14 mouse cellular contexts compared by ENCODE assay signal in genomic region chr14:19771173-19771572, GRCm38 (mm10). TPM values are rescaled to one million over a fixed set of nuclear protein-coding genes. Genes with fewer than 3 reads are reported as not detected.
A peak's percentile ranks its signal among the peaks of the same experiment; 100 is the strongest.
DNase-seq lines count a peak whose midpoint lies in the region; ATAC-seq and TF ChIP-seq lines count a peak whose summit lies in the region.
"Had no signal": no experiment of that assay in that cellular context is flagged by ENCODE, and none has a peak within 500 bp of the region (broad histone marks: within the 10 kb centered on the region; RNA-seq: fewer than 3 reads in every experiment).

No protein-coding gene starts in this region.

- no peak overlapping the region for H3K9ac ChIP-seq in hindbrain, embryonic 13.5 days
- H3K9ac ChIP-seq in CH12.LX (ENCODE audit: insufficient read depth, low read depth), result no peak overlapping the region
- H3K9ac ChIP-seq in liver, embryonic 16.5 days (ENCODE audit: low read depth, low read length), result no peak overlapping the region
- H3K9ac ChIP-seq: midbrain, embryonic 13.5 days had no signal

- no peak for DNase-seq in hindbrain, embryonic 10.5 days (ENCODE audit: low spot score)
- peak; percentile 61 for DNase-seq in CD4-positive helper T cell, adult 2 months (ENCODE audit: low read depth, low spot score)
- DNase-seq in CH12.LX (ENCODE audit: extremely low read depth), result peak; percentile 34
- DNase-seq in spleen, postnatal 14 days (ENCODE audit: low spot score in 2 of 2), result no peak
- DNase-seq in urinary bladder, adult 2 months (ENCODE audit: low spot score), result no peak
- DNase-seq: cerebellum, postnatal 14 days; gastrocnemius, postnatal 14 days; lung, adult 18-20 months had no signal

- no peaks in the 10 kb centered on the region for H3K27me3 ChIP-seq in hindbrain, embryonic 10.5 days (ENCODE audit: insufficient read depth, poor library complexity, severe bottlenecking)
- H3K27me3 ChIP-seq in hindbrain, embryonic 13.5 days, result 0 out of 2 replicates have a peak, but pooled peaks cover 2% of the 10 kb centered on the region
- no peaks in the 10 kb centered on the region for H3K27me3 ChIP-seq in CH12.LX (replicated peaks)
- H3K27me3 ChIP-seq in liver, embryonic 16.5 days (ENCODE audit: control insufficient read depth, insufficient read depth, low read depth, low read length), result no peaks in the 10 kb centered on the region
- H3K27me3 ChIP-seq: midbrain, embryonic 13.5 days had no signal

- TF ChIP-seq RAD21 in CH12.LX (IDR thresholded peaks at IDR 0.05; ENCODE audit: low read depth, low read length), result no peak

- H3K4me1 ChIP-seq in hindbrain, embryonic 10.5 days (replicated peaks), result peaks cover 58% of the 10 kb centered on the region
- H3K4me1 ChIP-seq in hindbrain, embryonic 13.5 days (replicated peaks), result peaks cover 14% of the 10 kb centered on the region
- H3K4me1 ChIP-seq in CH12.LX (ENCODE audit: control insufficient read depth in 1 of 2, insufficient read depth in 2 of 2), result peaks cover 0 to 21% of the 10 kb centered on the region in 2 experiments; a peak in 2 of 4 replicates
- H3K4me1 ChIP-seq in liver, embryonic 16.5 days (ENCODE audit: control insufficient read depth, low read depth, low read length), result peaks cover 8% of the 10 kb centered on the region

- peaks cover 2% of the 10 kb centered on the region; the same call in 1 of the 2 replicates for H3K9me3 ChIP-seq in hindbrain, embryonic 10.5 days
- 0 out of 2 replicates have a peak, but pooled peaks cover under 1% of the 10 kb centered on the region for H3K9me3 ChIP-seq in hindbrain, embryonic 13.5 days
- H3K9me3 ChIP-seq in CH12.LX (replicated peaks; ENCODE audit: low read length), result peaks cover 1% of the 10 kb centered on the region
- no peaks in the 10 kb centered on the region for H3K9me3 ChIP-seq in liver, embryonic 16.5 days (replicated peaks; ENCODE audit: control insufficient read depth, low read length)
- H3K9me3 ChIP-seq: midbrain, embryonic 13.5 days had no signal

- peak overlapping the region; percentile 66; the same call in 1 of the 2 replicates for H3K27ac ChIP-seq in hindbrain, embryonic 10.5 days
- no peak overlapping the region for H3K27ac ChIP-seq in hindbrain, embryonic 13.5 days
- no peak overlapping the region for H3K27ac ChIP-seq in CH12.LX (ENCODE audit: insufficient read depth, low read depth)
- no peak overlapping the region; the same call in 1 of the 2 replicates for H3K27ac ChIP-seq in liver, embryonic 16.5 days (ENCODE audit: low read length)
- H3K27ac ChIP-seq: kidney, postnatal 0 days; midbrain, embryonic 13.5 days had no signal

- peaks cover 10% of the 10 kb centered on the region for H3K36me3 ChIP-seq in hindbrain, embryonic 10.5 days
- no peaks in the 10 kb centered on the region for H3K36me3 ChIP-seq in hindbrain, embryonic 13.5 days
- H3K36me3 ChIP-seq in CH12.LX (replicated peaks in 1 of 2; ENCODE audit: control insufficient read depth in 1 of 2, insufficient read depth in 1 of 2, low read length in 1 of 2), result no peaks in the 10 kb centered on the region
- H3K36me3 ChIP-seq in liver, embryonic 16.5 days (ENCODE audit: control insufficient read depth, insufficient read depth), result no peaks in the 10 kb centered on the region
- H3K36me3 ChIP-seq: midbrain, embryonic 13.5 days had no signal

- TF ChIP-seq POLR2A in CH12.LX (IDR thresholded peaks at IDR 0.05; ENCODE audit: low read depth, low read length), result no peak

- H3K79me2 ChIP-seq in CH12.LX (replicated peaks; ENCODE audit: control insufficient read depth, extremely low read depth, insufficient read depth, poor library complexity, severe bottlenecking), result no peaks in the 10 kb centered on the region

- TF ChIP-seq CTCF in CH12.LX (conservative IDR thresholded peaks at IDR 0.05 in 1 of 2, IDR thresholded peaks at IDR 0.05 in 1 of 2; ENCODE audit: low read depth in 2 of 2, low read length in 2 of 2), result no peak

- H3K4me3 ChIP-seq in hindbrain, embryonic 10.5 days, result no peak overlapping the region
- H3K4me3 ChIP-seq in hindbrain, embryonic 13.5 days, result no peak overlapping the region
- no peak overlapping the region for H3K4me3 ChIP-seq in CH12.LX (replicated peaks in 1 of 3; ENCODE audit: low read depth in 2 of 3, low read length in 2 of 3, poor library complexity in 1 of 3)
- H3K4me3 ChIP-seq in liver, embryonic 16.5 days (ENCODE audit: low read depth, low read length), result no peak overlapping the region
- H3K4me3 ChIP-seq: midbrain, embryonic 13.5 days had no signal

- dilution Hi-C loops in CH12.LX (cut with MboI; ENCODE audit: extremely low pct_ligation_motif_present, extremely low pct_unique_long_range_greater_than_20kb, low sequenced_read_pairs), result no loop called here

- WGBS in hindbrain, embryonic 10.5 days, result 79% methylated on average over 7 of the region's 7 CpGs
- 85% methylated on average over 7 of the region's 7 CpGs for WGBS in hindbrain, embryonic 13.5 days
- WGBS in liver, embryonic 16.5 days (ENCODE audit: insufficient replicate concordance), result 20% methylated on average over 7 of the region's 7 CpGs

- no peak overlapping the region for H3K4me2 ChIP-seq in hindbrain, embryonic 13.5 days
- H3K4me2 ChIP-seq in CH12.LX (ENCODE audit: insufficient read depth, low read depth, poor library complexity, severe bottlenecking), result no peak overlapping the region
- no peak overlapping the region for H3K4me2 ChIP-seq in liver, embryonic 16.5 days (ENCODE audit: low read depth, low read length)
- H3K4me2 ChIP-seq: midbrain, embryonic 13.5 days had no signal

- in situ Hi-C loops in CH12.LX (cut with MboI; ENCODE audit: low pct_ligation_motif_present, low pct_unique_long_range_greater_than_20kb, low sequenced_read_pairs), result no loop called here

- TF ChIP-seq EP300 in CH12.LX (IDR thresholded peaks at IDR 0.05; ENCODE audit: low read length), result no peak

- no peak for ATAC-seq in hindbrain, embryonic 13.5 days (ENCODE audit: low FRiP score)
- ATAC-seq in liver, embryonic 16.5 days (ENCODE audit: low read depth), result peak; percentile 27; the same call in 1 of the 2 replicates
- ATAC-seq: forebrain, embryonic 16.5 days; hindbrain, embryonic 16.5 days; midbrain, embryonic 13.5 days had no signal

TF ChIP-seq in CH12.LX, 34 proteins besides CTCF, POLR2A, EP300 and RAD21:
- TF ChIP-seq MYC (IDR thresholded peaks at IDR 0.05; ENCODE audit: low read depth, low read length) (no peak), ZNF384 (IDR thresholded peaks at IDR 0.05; ENCODE audit: low read depth, low read length) (peak; percentile 44; the same call in 1 of the 2 replicates), BHLHE40 (IDR thresholded peaks at IDR 0.05; ENCODE audit: low read depth, low read length) (peak; percentile 45), ELF1 (IDR thresholded peaks at IDR 0.05; ENCODE audit: low read depth, low read length) (peak; percentile 38)

RNA-seq across cellular contexts. Expression of gene Nid2, which starts 20.1 kb away (rescaled TPM):
- 52.3 and 53.2 TPM in 2 replicates for polyA plus RNA-seq in hindbrain, embryonic 10.5 days (2016; fragmentation: Nextera tagmentation; extraction: Ambion mirVana)
- polyA plus RNA-seq in hindbrain, embryonic 13.5 days (2015; fragmentation: Nextera tagmentation; extraction: Ambion mirVana), result 46.6 and 47.4 TPM in 2 replicates
- total RNA-seq in CH12.LX (2012; rRNA removed) (2.1 and 2.2 TPM in 2 replicates), CH12.LX (2014; rRNA removed) (0.58 and 0.80 TPM in 2 replicates)
- 1.3 and 1.5 TPM in 2 replicates for polyA plus RNA-seq in CH12.LX (2012; ENCODE audit: insufficient read length, low read depth)
- polyA plus RNA-seq in liver, embryonic 16.5 days (2015; fragmentation: Nextera tagmentation; extraction: Ambion mirVana), result 14.3 and 16.1 TPM in 2 replicates
- 9.0 and 12.6 TPM in 2 replicates for polyA plus RNA-seq in urinary bladder, adult 2 months (2012; rRNA removed)

RNA-seq across cellular contexts. Expression of gene Rtraf, which starts 52.5 kb away (rescaled TPM):
- 223 and 241 TPM in 2 replicates for polyA plus RNA-seq in hindbrain, embryonic 10.5 days (2016; fragmentation: Nextera tagmentation; extraction: Ambion mirVana)
- polyA plus RNA-seq in hindbrain, embryonic 13.5 days (2015; fragmentation: Nextera tagmentation; extraction: Ambion mirVana), result 202 and 207 TPM in 2 replicates
- total RNA-seq in CH12.LX (2012; rRNA removed), result 115 and 126 TPM in 2 replicates
- total RNA-seq in CH12.LX (2014; rRNA removed), result 216 and 252 TPM in 2 replicates
- polyA plus RNA-seq in CH12.LX (2012; ENCODE audit: insufficient read length, low read depth), result 160 and 163 TPM in 2 replicates
- 58.5 and 61.2 TPM in 2 replicates for polyA plus RNA-seq in liver, embryonic 16.5 days (2015; fragmentation: Nextera tagmentation; extraction: Ambion mirVana)
- 109 and 133 TPM in 2 replicates for polyA plus RNA-seq in urinary bladder, adult 2 months (2012; rRNA removed)

Comparison
In these comparisons a context has a peak if more than half of its experiments do, and no peak if none do; other contexts are left out.
1. DNase-seq: peak in CD4-positive helper T cell, adult 2 months (single experiment) and CH12.LX (single experiment); none in hindbrain, embryonic 10.5 days (single experiment), spleen, postnatal 14 days (0 of 2) and urinary bladder, adult 2 months (single experiment).